Mouse (Mus musculus): ENCODE measurements around the gene Spata9. TPM values are rescaled to one million over a fixed set of nuclear protein-coding genes. Genes with fewer than 3 reads are reported as not detected.
"Not testable (repeated sequence)": the region's sequence is repeated elsewhere in the genome, so short reads cannot be mapped to it uniquely, and the experiment has no call there.

Gene Spata9
- 0.48 and 0.74 TPM in 2 replicates for polyA plus RNA-seq (2015; fragmentation: Nextera tagmentation; extraction: Ambion mirVana)

GRCm38 (mm10) chr13:75966850-75967249, at the start of gene Spata9:
Gene Spata9, plus strand, starts transcription at chr13:75967150.
- 86% methylated on average over 1 of the region's 1 CpGs for WGBS

GRCm38 (mm10) chr13:75927951-75928350, 39.0 kb upstream of the Spata9 start:
- H3K9me3 ChIP-seq (ENCODE audit: control insufficient read depth, low read length): no peaks in the 10 kb centered on the region
- no peak overlapping the region for H3K4me3 ChIP-seq (ENCODE audit: low read length)
- H3K4me2 ChIP-seq (ENCODE audit: low read depth, low read length): no peak overlapping the region
- no peak overlapping the region for H3K27ac ChIP-seq (ENCODE audit: low read length)
- H3K9ac ChIP-seq (ENCODE audit: low read length): no peak overlapping the region
- peaks cover 10% of the 10 kb centered on the region for H3K36me3 ChIP-seq (ENCODE audit: control insufficient read depth, insufficient read depth, low read length)
- no peak for ATAC-seq (ENCODE audit: low read depth)
- H3K27me3 ChIP-seq (ENCODE audit: control insufficient read depth, insufficient read depth, low read depth, low read length): no peaks in the 10 kb centered on the region
- 0 out of 2 replicates have a peak, but pooled peaks cover 3% of the 10 kb centered on the region for H3K4me1 ChIP-seq (replicated peaks; ENCODE audit: control insufficient read depth, insufficient read depth, low read length)

More at GRCm38 (mm10) chr13:75966850-75967249, at the start of gene Spata9:
- Histone ChIP-seq H3K4me1 (replicated peaks; ENCODE audit: control insufficient read depth, insufficient read depth, low read length) (no peaks in the 10 kb centered on the region), H3K9ac (ENCODE audit: low read length) (no peak within 1 kb of the TSS), H3K4me2 (ENCODE audit: low read depth, low read length) (no peak within 1 kb of the TSS), H3K9me3 (ENCODE audit: control insufficient read depth, low read length) (0 out of 2 replicates have a peak, but pooled peaks cover 4% of the 10 kb centered on the region), H3K36me3 (ENCODE audit: control insufficient read depth, insufficient read depth, low read length) (no peaks in the 10 kb centered on the region), H3K4me3 (ENCODE audit: low read length) (no peak within 1 kb of the TSS), H3K27ac (ENCODE audit: low read length) (no peak within 1 kb of the TSS), H3K27me3 (ENCODE audit: control insufficient read depth, insufficient read depth, low read depth, low read length) (no peaks in the 10 kb centered on the region)
- ATAC-seq (ENCODE audit: low read depth): no peak

- H3K4me1 ChIP-seq (replicated peaks; ENCODE audit: control insufficient read depth, insufficient read depth, low read length); H3K27ac ChIP-seq (ENCODE audit: low read length); H3K9ac ChIP-seq (ENCODE audit: low read length); H3K9me3 ChIP-seq (ENCODE audit: control insufficient read depth, low read length); H3K27me3 ChIP-seq (ENCODE audit: control insufficient read depth, insufficient read depth, low read depth, low read length); H3K4me3 ChIP-seq (ENCODE audit: low read length); ATAC-seq (ENCODE audit: low read depth); H3K4me2 ChIP-seq (ENCODE audit: low read depth, low read length): not testable (repeated sequence)
- peaks cover 10% of the 10 kb centered on the region for H3K36me3 ChIP-seq (ENCODE audit: control insufficient read depth, insufficient read depth, low read length)
- WGBS: 93% methylated on average over 5 of the region's 5 CpGs
Observed at GRCm38 (mm10) chr13:75929071-75929470, 37.9 kb upstream of the Spata9 start.

- H3K9ac ChIP-seq (ENCODE audit: low read length): no peak overlapping the region
- H3K27ac ChIP-seq (ENCODE audit: low read length): no peak overlapping the region
- H3K4me3 ChIP-seq (ENCODE audit: low read length): no peak overlapping the region
- 0 out of 2 replicates have a peak, but pooled peaks cover 3% of the 10 kb centered on the region for H3K4me1 ChIP-seq (replicated peaks; ENCODE audit: control insufficient read depth, insufficient read depth, low read length)
- ATAC-seq (ENCODE audit: low read depth): no peak
- H3K4me2 ChIP-seq (ENCODE audit: low read depth, low read length): no peak overlapping the region
- H3K36me3 ChIP-seq (ENCODE audit: control insufficient read depth, insufficient read depth, low read length): peaks cover 10% of the 10 kb centered on the region
- 90% methylated on average over 20 of the region's 20 CpGs for WGBS
- H3K9me3 ChIP-seq (ENCODE audit: control insufficient read depth, low read length): no peaks in the 10 kb centered on the region
- H3K27me3 ChIP-seq (ENCODE audit: control insufficient read depth, insufficient read depth, low read depth, low read length): no peaks in the 10 kb centered on the region
Observed at GRCm38 (mm10) chr13:75930023-75930422, 36.9 kb upstream of the Spata9 start.

GRCm38 (mm10) chr13:75930660-75931059, 36.3 kb upstream of the Spata9 start:
- no peak for ATAC-seq (ENCODE audit: low read depth)
- H3K4me2 ChIP-seq (ENCODE audit: low read depth, low read length): no peak overlapping the region
- no peak overlapping the region for H3K4me3 ChIP-seq (ENCODE audit: low read length)
- no peak overlapping the region for H3K9ac ChIP-seq (ENCODE audit: low read length)
- no peak overlapping the region for H3K27ac ChIP-seq (ENCODE audit: low read length)
- H3K4me1 ChIP-seq (replicated peaks; ENCODE audit: control insufficient read depth, insufficient read depth, low read length): 0 out of 2 replicates have a peak, but pooled peaks cover 3% of the 10 kb centered on the region
- H3K36me3 ChIP-seq (ENCODE audit: control insufficient read depth, insufficient read depth, low read length): peaks cover 10% of the 10 kb centered on the region
- H3K9me3 ChIP-seq (ENCODE audit: control insufficient read depth, low read length): no peaks in the 10 kb centered on the region
- WGBS: 71% methylated on average over 2 of the region's 2 CpGs
- no peaks in the 10 kb centered on the region for H3K27me3 ChIP-seq (ENCODE audit: control insufficient read depth, insufficient read depth, low read depth, low read length)

- H3K4me3 ChIP-seq (ENCODE audit: low read length): no peak overlapping the region
- H3K4me2 ChIP-seq (ENCODE audit: low read depth, low read length): no peak overlapping the region
- WGBS: 10% methylated on average over 5 of the region's 5 CpGs
- peaks cover 10% of the 10 kb centered on the region for H3K36me3 ChIP-seq (ENCODE audit: control insufficient read depth, insufficient read depth, low read length)
- no peak overlapping the region for H3K9ac ChIP-seq (ENCODE audit: low read length)
- ATAC-seq (ENCODE audit: low read depth): peak; percentile 79
- no peak overlapping the region for H3K27ac ChIP-seq (ENCODE audit: low read length)
- no peaks in the 10 kb centered on the region for H3K27me3 ChIP-seq (ENCODE audit: control insufficient read depth, insufficient read depth, low read depth, low read length)
- no peaks in the 10 kb centered on the region for H3K9me3 ChIP-seq (ENCODE audit: control insufficient read depth, low read length)
- 0 out of 2 replicates have a peak, but pooled peaks cover 3% of the 10 kb centered on the region for H3K4me1 ChIP-seq (replicated peaks; ENCODE audit: control insufficient read depth, insufficient read depth, low read length)
Observed at GRCm38 (mm10) chr13:75931073-75931472, 35.9 kb upstream of the Spata9 start.

GRCm38 (mm10) chr13:75933287-75933686, 33.7 kb upstream of the Spata9 start:
- Histone ChIP-seq H3K4me1 (replicated peaks; ENCODE audit: control insufficient read depth, insufficient read depth, low read length) (0 out of 2 replicates have a peak, but pooled peaks cover 3% of the 10 kb centered on the region), H3K4me2 (ENCODE audit: low read depth, low read length) (no peak overlapping the region), H3K9ac (ENCODE audit: low read length) (no peak overlapping the region), H3K4me3 (ENCODE audit: low read length) (no peak overlapping the region), H3K27me3 (ENCODE audit: control insufficient read depth, insufficient read depth, low read depth, low read length) (no peaks in the 10 kb centered on the region), H3K36me3 (ENCODE audit: control insufficient read depth, insufficient read depth, low read length) (peaks cover 19% of the 10 kb centered on the region), H3K27ac (ENCODE audit: low read length) (no peak overlapping the region), H3K9me3 (ENCODE audit: control insufficient read depth, low read length) (no peaks in the 10 kb centered on the region)
- ATAC-seq (ENCODE audit: low read depth): no peak
- 100% methylated on average over 1 of the region's 1 CpGs for WGBS

- Histone ChIP-seq H3K27me3 (ENCODE audit: control insufficient read depth, insufficient read depth, low read depth, low read length) (no peaks in the 10 kb centered on the region), H3K9me3 (ENCODE audit: control insufficient read depth, low read length) (no peaks in the 10 kb centered on the region), H3K36me3 (ENCODE audit: control insufficient read depth, insufficient read depth, low read length) (peaks cover 13% of the 10 kb centered on the region), H3K4me2 (ENCODE audit: low read depth, low read length) (no peak overlapping the region), H3K4me3 (ENCODE audit: low read length) (no peak overlapping the region), H3K9ac (ENCODE audit: low read length) (no peak overlapping the region), H3K27ac (ENCODE audit: low read length) (no peak overlapping the region), H3K4me1 (replicated peaks; ENCODE audit: control insufficient read depth, insufficient read depth, low read length) (peaks cover 6% of the 10 kb centered on the region)
- WGBS: 92% methylated on average over 5 of the region's 5 CpGs
- no peak for ATAC-seq (ENCODE audit: low read depth)
Observed at GRCm38 (mm10) chr13:75938866-75939265, 28.1 kb upstream of the Spata9 start.

GRCm38 (mm10) chr13:75940791-75941517, 26.0 kb upstream of the Spata9 start:
- WGBS: 79% methylated on average over 2 of the region's 2 CpGs
- peak overlapping the region; percentile 6; the same call in 1 of the 2 replicates for H3K4me2 ChIP-seq (ENCODE audit: low read depth, low read length)
- peaks cover 10% of the 10 kb centered on the region for H3K4me1 ChIP-seq (replicated peaks; ENCODE audit: control insufficient read depth, insufficient read depth, low read length)
- ATAC-seq (ENCODE audit: low read depth): no peak
- no peak overlapping the region for H3K9ac ChIP-seq (ENCODE audit: low read length)
- peaks cover 13% of the 10 kb centered on the region for H3K36me3 ChIP-seq (ENCODE audit: control insufficient read depth, insufficient read depth, low read length)
- no peak overlapping the region for H3K27ac ChIP-seq (ENCODE audit: low read length)
- no peaks in the 10 kb centered on the region for H3K9me3 ChIP-seq (ENCODE audit: control insufficient read depth, low read length)
- H3K4me3 ChIP-seq (ENCODE audit: low read length): no peak overlapping the region
- H3K27me3 ChIP-seq (ENCODE audit: control insufficient read depth, insufficient read depth, low read depth, low read length): no peaks in the 10 kb centered on the region

Measured in lung, embryonic 16.5 days (tissue).